Mouse (Mus musculus): ENCODE data around the gene Batf.
A peak's percentile ranks its signal among the peaks of the same experiment; 100 is the strongest.
"Not testable (repeated sequence)": the region's sequence is repeated elsewhere in the genome, so short reads cannot be mapped to it uniquely, and the experiment has no call there.

The Batf gene

GRCm38 (mm10) chr12:85686466-85687216, at the start of gene Batf:
Gene Batf (plus strand): TSS chr12:85686669.
- no peak for DNase-seq (ENCODE audit: low spot score in 2 of 2)

DNA sequence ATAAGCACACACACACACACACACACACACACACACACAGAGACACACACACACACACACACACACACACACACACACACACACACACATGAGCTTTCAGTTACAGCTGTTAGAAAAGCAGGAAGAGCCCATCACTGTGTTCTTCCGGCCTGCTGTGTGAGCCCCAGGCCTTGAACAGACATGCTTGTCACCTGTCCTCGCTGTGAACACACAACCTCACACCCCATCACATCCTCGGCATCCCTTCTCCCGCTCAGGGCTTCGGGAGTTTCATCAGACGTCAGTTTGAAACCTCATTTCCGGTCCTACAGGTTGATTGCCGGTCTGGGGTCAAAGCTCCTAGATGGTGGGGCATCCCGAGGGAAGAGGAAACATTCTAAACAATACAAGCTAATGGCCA, 48.5 kb upstream of the Batf start:
- DNase-seq (ENCODE audit: low spot score in 2 of 2) = no peak

DNA sequence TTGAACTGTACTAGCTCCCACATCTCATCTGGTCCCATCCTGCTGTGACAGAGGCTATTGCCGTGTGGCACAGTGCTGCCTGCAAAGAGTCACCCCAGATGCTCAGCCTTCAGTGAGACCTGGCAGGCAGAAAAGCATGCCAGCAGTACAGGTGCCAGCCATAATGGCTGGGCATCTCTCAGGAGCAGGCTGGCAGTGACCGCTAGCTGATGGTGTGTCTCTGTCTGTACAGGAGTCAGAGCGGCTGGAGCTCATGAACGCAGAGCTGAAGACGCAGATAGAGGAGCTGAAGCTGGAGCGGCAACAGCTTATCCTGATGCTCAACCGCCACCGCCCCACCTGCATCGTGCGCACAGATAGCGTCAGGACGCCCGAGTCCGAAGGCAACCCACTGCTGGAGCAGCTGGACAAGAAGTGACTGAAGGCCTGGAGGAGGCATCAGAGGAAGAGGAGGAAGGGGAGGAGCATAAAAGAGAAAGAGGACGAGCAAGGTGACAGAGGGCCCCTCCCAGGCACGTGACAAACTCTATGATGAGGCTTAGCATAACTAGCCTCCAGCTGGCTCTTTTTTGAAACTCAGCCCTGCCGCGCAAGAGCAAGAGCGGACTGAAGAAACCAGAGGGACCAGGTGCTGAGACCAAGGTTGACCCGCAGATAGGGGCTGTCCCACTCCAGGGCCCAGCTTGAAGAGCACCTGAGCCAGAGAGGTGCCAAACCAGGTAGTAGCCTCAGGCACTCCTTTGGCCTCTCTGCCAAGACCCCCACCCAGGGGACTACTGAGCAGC, 47.7 kb upstream of the Batf start:
- no peak for DNase-seq (ENCODE audit: low spot score in 2 of 2)

DNA sequence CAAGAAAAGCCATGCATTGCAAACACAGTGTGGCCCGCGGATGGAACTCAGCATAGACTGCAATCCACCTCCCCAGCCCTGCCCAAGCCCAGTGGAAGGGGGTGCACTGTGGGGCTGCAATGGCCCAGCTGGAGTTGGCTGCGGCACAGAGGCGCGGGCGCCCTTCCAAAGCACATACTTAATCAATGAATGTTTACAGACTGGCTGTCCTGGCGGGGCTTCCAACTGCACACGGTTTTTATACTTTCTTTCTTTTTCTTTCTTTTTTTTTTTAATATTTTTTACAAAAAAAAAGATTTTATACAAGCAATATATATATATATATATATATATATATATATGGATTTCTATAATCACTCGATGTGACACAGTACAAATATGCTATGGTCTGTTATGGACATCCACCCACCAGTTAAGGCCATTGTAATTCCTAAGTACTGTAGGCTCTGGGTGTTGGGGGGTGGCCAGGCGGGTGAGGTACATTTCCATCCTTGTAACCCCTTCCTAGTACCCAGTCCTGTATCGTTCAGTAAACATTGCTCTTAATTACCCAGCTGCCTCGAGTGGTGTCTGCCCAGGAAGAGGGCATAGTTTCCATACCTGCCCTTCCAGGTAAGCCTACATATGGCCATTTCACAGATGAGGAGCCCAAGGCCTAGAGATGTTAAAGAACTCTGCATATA, 47.0 kb upstream of the Batf start:
- DNase-seq (ENCODE audit: low spot score in 2 of 2) = no peak

- no peak for DNase-seq (ENCODE audit: low spot score in 2 of 2)
Measured at GRCm38 (mm10) chr12:85640852-85641563, 45.5 kb upstream of the Batf start.

GRCm38 (mm10) chr12:85641564-85641931, 44.9 kb upstream of the Batf start:
- DNase-seq (ENCODE audit: low spot score in 2 of 2) = no peak

DNA sequence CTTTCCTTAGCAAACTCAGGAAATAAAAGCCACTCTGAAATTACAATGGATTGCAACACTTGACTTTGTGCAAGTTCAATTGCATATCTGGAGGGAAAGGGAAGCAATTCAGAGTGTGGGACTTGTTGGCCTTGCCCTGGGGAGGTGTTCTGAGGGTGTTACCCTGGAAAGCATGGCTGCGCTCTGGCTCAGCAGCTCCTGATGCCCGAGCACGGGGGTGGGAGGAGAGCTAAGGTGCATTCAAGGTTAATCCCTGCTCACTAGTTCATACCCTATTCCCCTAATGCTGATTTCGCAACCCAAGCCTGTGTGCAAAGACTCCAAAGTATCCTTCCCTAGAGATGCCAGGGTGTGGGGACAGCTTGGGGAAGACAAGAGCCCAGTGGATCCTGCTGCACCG, 42.7 kb upstream of the Batf start:
- no peak for DNase-seq (ENCODE audit: low spot score in 2 of 2)

DNA sequence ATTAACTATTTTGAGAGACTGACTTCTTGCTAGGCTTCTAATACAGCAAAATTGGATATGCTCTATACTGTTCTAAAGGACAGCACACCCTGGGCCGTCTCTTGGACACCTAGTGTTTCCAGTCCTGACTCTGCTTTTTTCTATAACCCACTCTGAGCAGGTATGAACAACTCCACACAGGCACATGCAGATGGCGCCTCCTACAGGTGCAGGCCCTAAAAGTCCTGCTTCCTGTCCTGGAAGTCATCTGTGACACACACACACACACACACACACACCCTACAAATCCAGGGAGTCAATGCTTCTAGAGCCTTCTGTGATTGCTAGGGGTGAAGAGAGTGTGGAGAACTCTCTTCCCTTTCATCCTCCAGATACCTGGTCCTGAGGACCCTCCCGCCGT, 40.8 kb upstream of the Batf start:
- no peak for DNase-seq (ENCODE audit: low spot score in 2 of 2)

DNA sequence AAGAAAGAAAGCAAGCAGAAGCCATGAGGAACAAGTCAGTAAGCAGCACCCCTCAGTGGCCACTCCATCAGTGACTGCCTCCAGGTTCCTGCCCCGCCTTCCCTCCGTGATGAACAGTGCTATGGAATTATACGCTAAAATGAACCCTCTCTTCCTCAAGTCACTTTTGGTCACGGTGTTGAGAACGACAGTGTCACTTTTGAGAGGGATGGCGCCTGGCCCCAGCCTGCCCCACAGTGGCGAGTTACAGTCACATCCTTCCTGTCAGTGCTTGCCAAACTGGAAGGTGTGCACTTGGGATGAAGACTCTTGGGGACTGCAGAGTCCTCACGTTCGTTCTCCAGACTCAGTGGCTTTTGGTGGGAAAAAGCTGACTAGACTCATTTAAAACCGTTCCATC, 39.1 kb upstream of the Batf start:
- DNase-seq (ENCODE audit: low spot score in 2 of 2) = no peak

DNA sequence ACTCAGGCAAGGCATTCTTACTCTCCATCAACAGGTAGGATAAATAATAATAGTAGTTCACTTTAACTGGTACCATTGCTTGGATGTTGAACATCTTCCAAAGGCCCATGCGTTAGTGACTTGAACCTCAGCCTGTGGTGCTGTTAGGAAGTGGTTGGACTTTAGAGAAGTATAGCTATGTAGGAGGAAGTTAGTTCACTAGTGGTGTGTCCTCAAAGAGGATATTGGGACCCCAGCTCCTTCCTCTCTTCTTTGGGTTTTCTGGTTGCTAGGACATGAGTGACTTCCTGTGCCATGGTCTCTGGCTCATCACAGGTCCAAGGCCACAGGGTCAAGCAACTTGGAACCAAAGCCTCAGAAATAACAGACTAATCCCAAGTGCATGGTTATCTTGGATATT, 38.5 kb upstream of the Batf start:
- no peak for DNase-seq (ENCODE audit: low spot score in 2 of 2)

GRCm38 (mm10) chr12:85659319-85659718, 27.1 kb upstream of the Batf start:
- DNase-seq (ENCODE audit: low spot score in 2 of 2) = no peak

GRCm38 (mm10) chr12:85660855-85661254, 25.6 kb upstream of the Batf start:
- DNase-seq (ENCODE audit: low spot score in 2 of 2) = no peak

GRCm38 (mm10) chr12:85662232-85662631, 24.2 kb upstream of the Batf start:
- DNase-seq (ENCODE audit: low spot score in 2 of 2) = not testable (repeated sequence)

- peak; percentile 52 to 75 for DNase-seq (ENCODE audit: low spot score in 2 of 2)
Measured at GRCm38 (mm10) chr12:85662896-85663295, 23.6 kb upstream of the Batf start.

- no peak for DNase-seq (ENCODE audit: low spot score in 2 of 2)
Measured at GRCm38 (mm10) chr12:85666112-85666511, 20.4 kb upstream of the Batf start.

GRCm38 (mm10) chr12:85667071-85667470, 19.4 kb upstream of the Batf start:
- no peak for DNase-seq (ENCODE audit: low spot score in 2 of 2)

GRCm38 (mm10) chr12:85668696-85669095, 17.8 kb upstream of the Batf start:
- DNase-seq (ENCODE audit: low spot score in 2 of 2) = no peak

GRCm38 (mm10) chr12:85670080-85670479, 16.4 kb upstream of the Batf start:
- no peak for DNase-seq (ENCODE audit: low spot score in 2 of 2)

- no peak for DNase-seq (ENCODE audit: low spot score in 2 of 2)
Measured at GRCm38 (mm10) chr12:85673914-85674313, 12.6 kb upstream of the Batf start.

DNA sequence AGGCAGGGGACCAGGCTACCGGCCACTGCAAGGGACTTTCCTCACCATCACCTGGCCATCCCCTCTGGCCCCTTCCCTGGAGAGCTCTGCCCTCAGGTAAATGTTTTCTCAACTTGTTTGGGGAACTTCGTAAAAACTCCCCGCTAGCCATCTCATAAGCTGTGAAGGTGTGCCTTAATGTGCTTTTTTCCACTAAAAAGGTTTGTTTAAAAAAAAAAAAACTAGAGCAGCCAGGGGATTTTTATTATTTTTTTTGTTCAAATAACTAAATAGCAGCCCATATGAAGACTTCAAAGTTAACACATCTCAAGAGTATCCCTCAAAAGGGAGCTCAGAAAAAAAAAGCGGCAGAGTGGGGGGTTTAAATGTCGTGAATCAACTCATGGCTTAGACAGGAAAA, 7.4 kb upstream of the Batf start:
- DNase-seq (ENCODE audit: low spot score in 2 of 2) = no peak

DNA sequence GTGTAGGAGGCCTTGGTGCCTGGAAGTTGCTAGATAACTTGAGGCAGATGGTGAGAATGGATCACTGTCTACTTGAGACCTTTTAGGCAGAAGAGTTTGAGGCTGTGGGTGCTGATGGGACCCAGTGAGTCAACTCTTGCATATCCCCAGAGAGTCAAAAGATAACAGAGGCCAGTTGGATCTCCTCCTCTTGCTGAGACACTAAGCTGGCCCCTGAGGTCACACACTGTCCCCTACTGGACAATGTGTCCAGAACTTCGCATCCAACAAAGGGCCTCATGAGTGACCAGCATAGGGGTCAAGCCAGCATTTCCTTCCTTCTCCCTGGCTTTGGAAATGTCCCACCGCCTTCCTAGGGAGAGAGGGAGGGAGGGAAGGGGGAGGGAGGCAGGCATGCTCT, 6.7 kb upstream of the Batf start:
- DNase-seq (ENCODE audit: low spot score in 2 of 2) = no peak

DNA sequence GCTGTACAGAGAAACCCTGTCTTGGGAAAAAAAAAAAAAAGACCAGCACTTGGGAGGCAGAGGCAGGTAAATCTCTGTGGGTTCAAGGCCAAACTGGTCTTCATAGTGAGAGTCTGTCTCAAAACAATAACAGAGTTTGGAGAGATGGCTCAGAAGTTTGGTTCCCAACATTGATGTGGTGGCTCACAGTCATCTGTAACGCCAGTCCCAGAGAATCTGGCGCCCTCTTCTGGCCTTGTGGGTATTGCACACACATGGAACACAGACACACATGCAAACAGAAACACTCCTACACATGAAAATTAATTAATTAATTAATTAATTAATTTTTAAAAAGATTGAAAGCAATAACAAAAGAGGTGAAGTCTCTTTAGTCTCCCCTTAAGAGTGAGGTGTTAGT, 4.1 kb upstream of the Batf start:
- DNase-seq (ENCODE audit: low spot score in 2 of 2) = no peak

Measured in frontal cortex, postnatal 14 days (tissue).